Mouse (Mus musculus): ENCODE measurements around the gene Zbtb20. TPM values are rescaled to one million over a fixed set of nuclear protein-coding genes. Genes with fewer than 3 reads are reported as not detected.

Gene Zbtb20
- polyA plus RNA-seq, 1 experiment from 2014 or later: 24.5 TPM

GRCm38 (mm10) chr16:43456446-43457172 is 580.9 kb downstream of the Zbtb20 start:
- H3K27me3 ChIP-seq (ENCODE audit: low read depth, poor library complexity, severe bottlenecking): no peaks in the 10 kb centered on the region
- no peak for DNase-seq (ENCODE audit: low spot score)
- WGBS: 81% methylated on average over 8 of the region's 8 CpGs

GRCm38 (mm10) chr16:43457814-43458213 is 582.1 kb downstream of the Zbtb20 start:
- no peak for DNase-seq (ENCODE audit: low spot score)
- Histone ChIP-seq H3K27me3 (ENCODE audit: low read depth, poor library complexity, severe bottlenecking) (no peaks in the 10 kb centered on the region), H3K9me3 (replicated peaks) (no peaks in the 10 kb centered on the region), H3K4me1 (peaks cover 12% of the 10 kb centered on the region), H3K27ac (replicated peaks) (no peak overlapping the region), H3K36me3 (no peaks in the 10 kb centered on the region), H3K4me3 (no peak overlapping the region)
- WGBS: 88% methylated on average over 8 of the region's 8 CpGs

More at GRCm38 (mm10) chr16:43456446-43457172, 580.9 kb downstream of the Zbtb20 start:
- Histone ChIP-seq H3K36me3 (no peaks in the 10 kb centered on the region), H3K9me3 (replicated peaks) (no peaks in the 10 kb centered on the region), H3K4me1 (peaks cover 4% of the 10 kb centered on the region), H3K27ac (replicated peaks) (no peak overlapping the region), H3K4me3 (no peak overlapping the region)

GRCm38 (mm10) chr16:43458726-43459223 is 583.1 kb downstream of the Zbtb20 start:
- no peaks in the 10 kb centered on the region for H3K27me3 ChIP-seq (ENCODE audit: low read depth, poor library complexity, severe bottlenecking)
- H3K36me3 ChIP-seq: no peaks in the 10 kb centered on the region

GRCm38 (mm10) chr16:43461745-43462378 is 586.2 kb downstream of the Zbtb20 start:
- no peaks in the 10 kb centered on the region for H3K27me3 ChIP-seq (ENCODE audit: low read depth, poor library complexity, severe bottlenecking)
- H3K36me3 ChIP-seq: no peaks in the 10 kb centered on the region
- H3K27ac ChIP-seq (replicated peaks): no peak overlapping the region
- H3K4me1 ChIP-seq: peaks cover 30% of the 10 kb centered on the region
- no peak overlapping the region for H3K4me3 ChIP-seq
- H3K9me3 ChIP-seq (replicated peaks): no peaks in the 10 kb centered on the region
- WGBS: 88% methylated on average over 3 of the region's 3 CpGs
- DNase-seq (ENCODE audit: low spot score): no peak

More at GRCm38 (mm10) chr16:43458726-43459223, 583.1 kb downstream of the Zbtb20 start:
- Histone ChIP-seq H3K9me3 (replicated peaks) (no peaks in the 10 kb centered on the region), H3K4me3 (no peak overlapping the region), H3K27ac (replicated peaks) (no peak overlapping the region), H3K4me1 (peaks cover 22% of the 10 kb centered on the region)
- 81% methylated on average over 7 of the region's 7 CpGs for WGBS
- DNase-seq (ENCODE audit: low spot score): no peak

- Histone ChIP-seq H3K9me3 (replicated peaks) (no peaks in the 10 kb centered on the region), H3K4me1 (peaks cover 30% of the 10 kb centered on the region), H3K4me3 (no peak overlapping the region), H3K27me3 (ENCODE audit: low read depth, poor library complexity, severe bottlenecking) (no peaks in the 10 kb centered on the region), H3K36me3 (no peaks in the 10 kb centered on the region), H3K27ac (replicated peaks) (peak overlapping the region; percentile 81)
- DNase-seq (ENCODE audit: low spot score): peak; percentile 54
- 58% methylated on average over 11 of the region's 11 CpGs for WGBS
Observed at GRCm38 (mm10) chr16:43462470-43463455, 587.1 kb downstream of the Zbtb20 start.

- Histone ChIP-seq H3K27me3 (ENCODE audit: low read depth, poor library complexity, severe bottlenecking) (no peaks in the 10 kb centered on the region), H3K36me3 (no peaks in the 10 kb centered on the region), H3K9me3 (replicated peaks) (no peaks in the 10 kb centered on the region), H3K4me3 (no peak overlapping the region), H3K27ac (replicated peaks) (peak overlapping the region; percentile 81), H3K4me1 (peaks cover 30% of the 10 kb centered on the region)
- 60% methylated on average over 13 of the region's 13 CpGs for WGBS
- peak; percentile 28 for DNase-seq (ENCODE audit: low spot score)
Observed at GRCm38 (mm10) chr16:43463684-43464475, 588.2 kb downstream of the Zbtb20 start.

GRCm38 (mm10) chr16:43464476-43465080 is 588.9 kb downstream of the Zbtb20 start:
- H3K27me3 ChIP-seq (ENCODE audit: low read depth, poor library complexity, severe bottlenecking): no peaks in the 10 kb centered on the region
- no peaks in the 10 kb centered on the region for H3K36me3 ChIP-seq
- peak overlapping the region; percentile 81 for H3K27ac ChIP-seq (replicated peaks)
- no peaks in the 10 kb centered on the region for H3K9me3 ChIP-seq (replicated peaks)
- WGBS: 80% methylated on average over 10 of the region's 10 CpGs
- H3K4me1 ChIP-seq: peaks cover 30% of the 10 kb centered on the region
- DNase-seq (ENCODE audit: low spot score): no peak
- no peak overlapping the region for H3K4me3 ChIP-seq

GRCm38 (mm10) chr16:43465368-43465839 is 589.7 kb downstream of the Zbtb20 start:
- H3K27ac ChIP-seq (replicated peaks): 0 out of 2 replicates have a peak overlapping the region, but pooled peaks have one; percentile 49
- H3K36me3 ChIP-seq: no peaks in the 10 kb centered on the region
- peaks cover 30% of the 10 kb centered on the region for H3K4me1 ChIP-seq
- H3K4me3 ChIP-seq: no peak overlapping the region
- no peaks in the 10 kb centered on the region for H3K27me3 ChIP-seq (ENCODE audit: low read depth, poor library complexity, severe bottlenecking)
- 84% methylated on average over 3 of the region's 3 CpGs for WGBS
- DNase-seq (ENCODE audit: low spot score): no peak
- no peaks in the 10 kb centered on the region for H3K9me3 ChIP-seq (replicated peaks)

GRCm38 (mm10) chr16:43465921-43466748 is 590.5 kb downstream of the Zbtb20 start:
- Histone ChIP-seq H3K27ac (replicated peaks) (no peak overlapping the region), H3K4me3 (no peak overlapping the region), H3K4me1 (peaks cover 30% of the 10 kb centered on the region), H3K9me3 (replicated peaks) (no peaks in the 10 kb centered on the region), H3K27me3 (ENCODE audit: low read depth, poor library complexity, severe bottlenecking) (no peaks in the 10 kb centered on the region), H3K36me3 (no peaks in the 10 kb centered on the region)
- 88% methylated on average over 9 of the region's 9 CpGs for WGBS
- no peak for DNase-seq (ENCODE audit: low spot score)

GRCm38 (mm10) chr16:43466749-43467065 is 591.0 kb downstream of the Zbtb20 start:
- DNase-seq (ENCODE audit: low spot score): no peak
- peaks cover 30% of the 10 kb centered on the region for H3K4me1 ChIP-seq
- H3K4me3 ChIP-seq: no peak overlapping the region
- no peaks in the 10 kb centered on the region for H3K27me3 ChIP-seq (ENCODE audit: low read depth, poor library complexity, severe bottlenecking)
- no peaks in the 10 kb centered on the region for H3K9me3 ChIP-seq (replicated peaks)
- no peak overlapping the region for H3K27ac ChIP-seq (replicated peaks)
- WGBS: 89% methylated on average over 2 of the region's 2 CpGs
- H3K36me3 ChIP-seq: no peaks in the 10 kb centered on the region

GRCm38 (mm10) chr16:43471060-43471459 is 595.4 kb downstream of the Zbtb20 start:
- H3K27ac ChIP-seq (replicated peaks): no peak overlapping the region
- H3K4me3 ChIP-seq: no peak overlapping the region
- WGBS: 90% methylated on average over 3 of the region's 3 CpGs
- no peak for DNase-seq (ENCODE audit: low spot score)
- no peaks in the 10 kb centered on the region for H3K36me3 ChIP-seq
- no peaks in the 10 kb centered on the region for H3K4me1 ChIP-seq
- no peaks in the 10 kb centered on the region for H3K9me3 ChIP-seq (replicated peaks)
- H3K27me3 ChIP-seq (ENCODE audit: low read depth, poor library complexity, severe bottlenecking): no peaks in the 10 kb centered on the region
